Comparison of ENCODE assay signal across 19 mouse cellular contexts in the genomic region with DNA sequence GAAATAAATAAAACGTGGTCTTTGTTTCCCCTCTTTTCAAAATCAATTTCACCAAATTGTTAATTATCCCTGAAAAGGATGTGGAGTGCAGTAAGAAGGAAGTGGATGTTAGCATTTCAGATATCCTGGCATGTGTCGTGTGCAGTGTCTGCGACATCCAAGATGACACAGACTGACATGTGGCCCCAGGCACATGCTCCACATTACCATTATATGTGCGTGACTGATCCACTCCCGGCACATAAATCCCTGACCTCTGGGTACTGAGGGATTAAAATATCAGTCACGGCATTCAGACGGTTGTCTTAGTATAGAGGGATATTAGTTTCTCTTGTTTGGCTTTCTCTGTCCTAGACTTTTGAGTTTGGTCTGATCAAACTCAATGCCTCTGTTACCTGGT.
"Had no signal": no experiment of that assay in that cellular context is flagged by ENCODE, and none has a peak within 500 bp of the region (broad histone marks: within the 10 kb centered on the region; RNA-seq: fewer than 3 reads in every experiment).

No protein-coding gene starts in this region.

- H3K36me3 ChIP-seq: intestine, embryonic 15.5 days; kidney, embryonic 15.5 days; limb, embryonic 12.5 days; limb, embryonic 15.5 days; stomach, embryonic 15.5 days had no signal

- H3K27ac ChIP-seq: intestine, embryonic 15.5 days; kidney, embryonic 15.5 days; limb, embryonic 12.5 days; limb, embryonic 15.5 days; liver, embryonic 14.5 days; macrophage; stomach, embryonic 15.5 days had no signal

- H3K4me3 ChIP-seq: intestine, embryonic 15.5 days; kidney, embryonic 15.5 days; limb, embryonic 12.5 days; limb, embryonic 15.5 days; stomach, embryonic 15.5 days had no signal

- H3K4me2 ChIP-seq: intestine, embryonic 15.5 days; kidney, embryonic 15.5 days; limb, embryonic 12.5 days; limb, embryonic 15.5 days; liver, embryonic 11.5 days; lung, embryonic 14.5 days; stomach, embryonic 15.5 days had no signal

- H3K4me1 ChIP-seq: intestine, embryonic 15.5 days; kidney, embryonic 15.5 days; limb, embryonic 15.5 days; stomach, embryonic 15.5 days had no signal

- H3K27me3 ChIP-seq: intestine, embryonic 15.5 days; kidney, embryonic 15.5 days; limb, embryonic 12.5 days; limb, embryonic 15.5 days; stomach, embryonic 15.5 days had no signal

- DNase-seq: kidney, adult 11 months; kidney, adult 8-10 months; kidney, postnatal 10 days; kidney, postnatal 36 days; left cerebral cortex, postnatal 4 days; liver, postnatal 0 days; lung, embryonic 14.5 days; right cerebral cortex, postnatal 25 days; spleen, adult 18-20 months; thymus, postnatal 25 days had no signal

- H3K9ac ChIP-seq: intestine, embryonic 15.5 days; kidney, embryonic 15.5 days; limb, embryonic 12.5 days; limb, embryonic 15.5 days; liver, embryonic 14.5 days; liver, postnatal 0 days; lung, embryonic 14.5 days; stomach, embryonic 15.5 days had no signal

- H3K9me3 ChIP-seq: intestine, embryonic 15.5 days; kidney, embryonic 15.5 days; limb, embryonic 12.5 days; limb, embryonic 15.5 days; stomach, embryonic 15.5 days had no signal

- ATAC-seq: intestine, embryonic 15.5 days; liver, postnatal 0 days; lung, postnatal 0 days had no signal
